Mouse (Mus musculus): ENCODE results near the gene Smpdl3b. TPM values are rescaled to one million over a fixed set of nuclear protein-coding genes. Genes with fewer than 3 reads are reported as not detected.
"Not testable (repeated sequence)": the region's sequence is repeated elsewhere in the genome, so short reads cannot be mapped to it uniquely, and the experiment has no call there.

The Smpdl3b gene
- total and polyA plus RNA-seq, 2 experiments from 2014 or later, result 0.11 to 1.7 TPM

GRCm38 (mm10) chr4:132778562-132779201 lies 21.6 kb upstream of the Smpdl3b start:
- ATAC-seq (ENCODE audit: insufficient read depth, low read depth), result no peak
- WGBS, result 97% methylated on average over 6 of the region's 6 CpGs
- Histone ChIP-seq H3K4me3 (ENCODE audit: low read depth, low read length) (no peak overlapping the region), H3K36me3 (replicated peaks; ENCODE audit: control insufficient read depth, insufficient read depth, low read length) (peaks cover 58% of the 10 kb centered on the region), H3K4me1 (ENCODE audit: control insufficient read depth, insufficient read depth) (no peaks in the 10 kb centered on the region), H3K9ac (replicated peaks; ENCODE audit: low read depth, low read length) (no peak overlapping the region), H3K9me3 (replicated peaks; ENCODE audit: control insufficient read depth, low read length) (no peaks in the 10 kb centered on the region), H3K4me2 (ENCODE audit: low read depth, low read length) (no peak overlapping the region), H3K27me3 (ENCODE audit: control insufficient read depth, insufficient read depth, low read length) (no peaks in the 10 kb centered on the region), H3K27ac (ENCODE audit: low read depth) (no peak overlapping the region)
- no peak for DNase-seq (ENCODE audit: low spot score)
- TF ChIP-seq EP300 (IDR thresholded peaks at IDR 0.05; ENCODE audit: low read depth) (no peak), CTCF (IDR thresholded peaks at IDR 0.05; ENCODE audit: low read depth) (no peak)

GRCm38 (mm10) chr4:132776764-132777163 lies 19.7 kb upstream of the Smpdl3b start:
- Histone ChIP-seq H3K4me1 (ENCODE audit: control insufficient read depth, insufficient read depth) (no peaks in the 10 kb centered on the region), H3K4me2 (ENCODE audit: low read depth, low read length) (no peak overlapping the region), H3K27me3 (ENCODE audit: control insufficient read depth, insufficient read depth, low read length) (no peaks in the 10 kb centered on the region), H3K36me3 (replicated peaks; ENCODE audit: control insufficient read depth, insufficient read depth, low read length) (peaks cover 77% of the 10 kb centered on the region), H3K27ac (ENCODE audit: low read depth) (no peak overlapping the region), H3K9me3 (replicated peaks; ENCODE audit: control insufficient read depth, low read length) (no peaks in the 10 kb centered on the region), H3K9ac (replicated peaks; ENCODE audit: low read depth, low read length) (no peak overlapping the region), H3K4me3 (ENCODE audit: low read depth, low read length) (no peak overlapping the region)
- 66% methylated on average over 5 of the region's 5 CpGs for WGBS
- peak; percentile 54 for DNase-seq (ENCODE audit: low spot score)
- TF ChIP-seq CTCF (IDR thresholded peaks at IDR 0.05; ENCODE audit: low read depth) (peak; percentile 77), EP300 (IDR thresholded peaks at IDR 0.05; ENCODE audit: low read depth) (no peak)
- peak; percentile 57; the same call in 1 of the 2 replicates for ATAC-seq (ENCODE audit: insufficient read depth, low read depth)

DNA sequence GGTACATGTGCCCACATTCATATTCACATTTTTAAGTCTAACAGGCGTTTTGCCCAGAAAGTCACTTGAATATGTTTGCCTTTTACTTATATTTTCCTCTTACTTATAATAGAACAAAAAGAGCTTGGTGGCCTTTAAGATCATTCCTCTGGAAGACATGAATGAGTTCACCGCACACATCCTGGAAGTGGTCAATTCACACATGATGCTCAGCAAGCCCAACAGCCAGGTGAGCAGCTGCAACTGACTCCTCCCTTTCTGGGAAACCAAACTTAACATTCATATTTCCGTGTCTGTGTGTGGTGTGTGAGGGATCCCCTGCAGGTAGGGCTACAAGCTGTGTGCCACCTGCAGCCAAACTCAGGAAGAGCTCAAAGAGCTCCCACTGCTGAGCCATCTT lies 17.9 kb upstream of the Smpdl3b start:
- DNase-seq (ENCODE audit: low spot score) (no peak), ATAC-seq (ENCODE audit: insufficient read depth, low read depth) (no peak)
- Histone ChIP-seq H3K4me1 (ENCODE audit: control insufficient read depth, insufficient read depth) (no peaks in the 10 kb centered on the region), H3K27me3 (ENCODE audit: control insufficient read depth, insufficient read depth, low read length) (no peaks in the 10 kb centered on the region), H3K9me3 (replicated peaks; ENCODE audit: control insufficient read depth, low read length) (no peaks in the 10 kb centered on the region), H3K27ac (ENCODE audit: low read depth) (no peak overlapping the region), H3K4me2 (ENCODE audit: low read depth, low read length) (no peak overlapping the region), H3K36me3 (replicated peaks; ENCODE audit: control insufficient read depth, insufficient read depth, low read length) (peaks cover 90% of the 10 kb centered on the region), H3K9ac (replicated peaks; ENCODE audit: low read depth, low read length) (no peak overlapping the region), H3K4me3 (ENCODE audit: low read depth, low read length) (no peak overlapping the region)
- 80% methylated on average over 3 of the region's 3 CpGs for WGBS
- TF ChIP-seq EP300 (IDR thresholded peaks at IDR 0.05; ENCODE audit: low read depth) (no peak), CTCF (IDR thresholded peaks at IDR 0.05; ENCODE audit: low read depth) (no peak)

GRCm38 (mm10) chr4:132771776-132772175 lies 14.7 kb upstream of the Smpdl3b start:
- Histone ChIP-seq H3K4me3 (ENCODE audit: low read depth, low read length) (no peak overlapping the region), H3K36me3 (replicated peaks; ENCODE audit: control insufficient read depth, insufficient read depth, low read length) (peaks cover 61% of the 10 kb centered on the region), H3K27me3 (ENCODE audit: control insufficient read depth, insufficient read depth, low read length) (no peaks in the 10 kb centered on the region), H3K4me1 (ENCODE audit: control insufficient read depth, insufficient read depth) (0 out of 2 replicates have a peak, but pooled peaks cover 7% of the 10 kb centered on the region), H3K9me3 (replicated peaks; ENCODE audit: control insufficient read depth, low read length) (no peaks in the 10 kb centered on the region), H3K9ac (replicated peaks; ENCODE audit: low read depth, low read length) (no peak overlapping the region), H3K4me2 (ENCODE audit: low read depth, low read length) (no peak overlapping the region), H3K27ac (ENCODE audit: low read depth) (no peak overlapping the region)
- no peak for ATAC-seq (ENCODE audit: insufficient read depth, low read depth)
- WGBS, result 87% methylated on average over 9 of the region's 9 CpGs
- no peak for TF ChIP-seq CTCF (IDR thresholded peaks at IDR 0.05; ENCODE audit: low read depth)
- TF ChIP-seq EP300 (IDR thresholded peaks at IDR 0.05; ENCODE audit: low read depth), result no peak
- no peak for DNase-seq (ENCODE audit: low spot score)

GRCm38 (mm10) chr4:132767914-132768876 lies 11.1 kb upstream of the Smpdl3b start, which contains the start of gene Rpa2:
TSS of gene Rpa2 (plus strand) at chr4:132768332.
- H3K4me2 ChIP-seq (ENCODE audit: low read depth, low read length), result peak within 1 kb of the TSS; percentile 95
- peak within 1 kb of the TSS; percentile 77 for H3K9ac ChIP-seq (replicated peaks; ENCODE audit: low read depth, low read length)
- H3K36me3 ChIP-seq (replicated peaks; ENCODE audit: control insufficient read depth, insufficient read depth, low read length), result peaks cover 26% of the 10 kb centered on the region
- H3K9me3 ChIP-seq (replicated peaks; ENCODE audit: control insufficient read depth, low read length), result no peaks in the 10 kb centered on the region
- under 1% methylated on average over 70 of the region's 71 CpGs for WGBS
- DNase-seq (ENCODE audit: low spot score) (peak; percentile 99), ATAC-seq (ENCODE audit: insufficient read depth, low read depth) (peak; percentile 96)
- 0 out of 2 replicates have a peak, but pooled peaks cover 7% of the 10 kb centered on the region for H3K4me1 ChIP-seq (ENCODE audit: control insufficient read depth, insufficient read depth)
- peak within 1 kb of the TSS; percentile 79 for H3K27ac ChIP-seq (ENCODE audit: low read depth)
- no peaks in the 10 kb centered on the region for H3K27me3 ChIP-seq (ENCODE audit: control insufficient read depth, insufficient read depth, low read length)
- no peak for TF ChIP-seq CTCF (IDR thresholded peaks at IDR 0.05; ENCODE audit: low read depth)
- peak; percentile 70; the same call in 1 of the 2 replicates for TF ChIP-seq EP300 (IDR thresholded peaks at IDR 0.05; ENCODE audit: low read depth)
- peak within 1 kb of the TSS; percentile 75 for H3K4me3 ChIP-seq (ENCODE audit: low read depth, low read length)

DNA sequence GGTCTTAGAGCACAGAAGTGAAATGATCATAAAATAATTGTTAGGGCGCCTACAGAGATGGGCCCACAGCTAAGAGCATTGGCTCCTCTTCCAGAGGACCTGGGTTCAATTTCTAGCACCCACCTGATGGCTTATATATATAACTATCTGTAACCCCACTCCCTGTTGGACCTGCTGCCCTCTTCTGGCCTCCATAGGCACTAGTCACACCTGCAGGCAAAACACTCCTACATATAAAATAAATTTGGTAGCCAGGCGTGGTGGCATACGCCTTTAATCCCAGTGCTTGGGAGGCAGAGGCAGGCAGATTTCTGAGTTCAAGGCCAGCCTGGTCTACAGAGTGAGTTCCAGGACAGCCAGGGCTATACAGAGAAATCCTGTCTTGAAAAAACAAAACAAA lies 6.1 kb upstream of the Smpdl3b start:
- not testable (repeated sequence) for H3K9ac ChIP-seq (replicated peaks; ENCODE audit: low read depth, low read length); DNase-seq (ENCODE audit: low spot score); H3K27ac ChIP-seq (ENCODE audit: low read depth); H3K27me3 ChIP-seq (ENCODE audit: control insufficient read depth, insufficient read depth, low read length); H3K4me1 ChIP-seq (ENCODE audit: control insufficient read depth, insufficient read depth); ATAC-seq (ENCODE audit: insufficient read depth, low read depth); H3K36me3 ChIP-seq (replicated peaks; ENCODE audit: control insufficient read depth, insufficient read depth, low read length); H3K4me2 ChIP-seq (ENCODE audit: low read depth, low read length); H3K9me3 ChIP-seq (replicated peaks; ENCODE audit: control insufficient read depth, low read length); H3K4me3 ChIP-seq (ENCODE audit: low read depth, low read length)
- WGBS, result 82% methylated on average over 3 of the region's 3 CpGs

All from heart, postnatal 0 days (tissue).